Mouse (Mus musculus) heart, adult 2 months (tissue): Measurements from ENCODE around the gene Tspan2. TPM values are rescaled to one million over a fixed set of nuclear protein-coding genes. Genes with fewer than 3 reads are reported as not detected.
A peak's percentile ranks its signal among the peaks of the same experiment; 100 is the strongest.

Experiments
- DNase-seq, 2 experiments: peaks; one replicate each; pipeline ENCODE4 v3.0.0; 2021
- H3K27ac ChIP-seq: fragments of 200-600 bp; 2 replicates; pipeline ENCODE4 v1.8.1; 2022
- H3K27me3 ChIP-seq: fragments of 200-500 bp; 2 replicates; pipeline ENCODE4 v1.6.1; 2012; ENCODE audit warnings: mild to moderate bottlenecking, low read length, inconsistent platforms, mixed read lengths; ENCODE audit not compliant: control insufficient read depth, insufficient read depth
- H3K36me3 ChIP-seq: fragments of 200-500 bp; 2 replicates; pipeline ENCODE4 v1.6.1; 2012; ENCODE audit warnings: low read length, inconsistent platforms; ENCODE audit not compliant: control insufficient read depth, insufficient read depth
- H3K4me1 ChIP-seq: fragments of 200-500 bp; 2 replicates; pipeline ENCODE4 v1.6.1; 2011; ENCODE audit warnings: low read length; ENCODE audit not compliant: control insufficient read depth, insufficient read depth
- H3K4me3 ChIP-seq: fragments of 200-600 bp; 2 replicates; pipeline ENCODE4 v1.8.1; 2022
- H3K79me2 ChIP-seq: fragments of 200-500 bp; replicated peaks from 2 replicates; pipeline ENCODE4 v1.6.1; 2012; ENCODE audit warnings: mild to moderate bottlenecking, inconsistent platforms, low read length, moderate library complexity, mixed read lengths; ENCODE audit not compliant: control insufficient read depth, insufficient read depth
- H3K9ac ChIP-seq: fragments of 200-500 bp; 2 replicates; pipeline ENCODE4 v1.6.1; 2012; ENCODE audit warnings: low read depth, mild to moderate bottlenecking, control low read depth, inconsistent platforms, low read length, mixed read lengths
- CTCF ChIP-seq: fragments of 200-600 bp; IDR thresholded peaks from 2 replicates; pipeline ENCODE4 v1.8.1; 2022; ENCODE audit warnings: antibody characterized with exemption, mild to moderate bottlenecking, moderate library complexity
- EP300 ChIP-seq: fragments of 200-500 bp; IDR thresholded peaks from 2 replicates; pipeline ENCODE4 v1.6.1; 2011; ENCODE audit warnings: low read depth, low read length, control low read depth; ENCODE audit not compliant: insufficient read depth
- POLR2A ChIP-seq: fragments of 200-500 bp; IDR thresholded peaks from 2 replicates; pipeline ENCODE4 v1.6.1; 2011; ENCODE audit warnings: mild to moderate bottlenecking, low read depth, low read length, control low read depth; ENCODE audit not compliant: insufficient read depth
- WGBS: fragments of 180-500 bp; shearing (Covaris S2); methylation state at CpG from one replicate; pipeline ENCODE4 v1.1.7; 2018; 5-methylcytosine and 5-hydroxymethylcytosine counted together
- intact Hi-C: fragments of 180-260 bp; cut with DNase I; formaldehyde crosslinking; loops from one replicate; pipeline ENCODE4 v1.15.1; 2025
- polyA plus RNA-seq: library from polyadenylated mRNA; depleted of rRNA; stranded (reverse); fragments of >200 nt; gene quantifications from 2 replicates; pipeline ENCODE4 v1.2.3, GENCODE M21; 2012
- total RNA-seq, 2 experiments: library from RNA; stranded (reverse); gene quantifications; 2 replicates each; pipeline ENCODE4 v1.2.3; 2021

The Tspan2 gene
- total and polyA plus RNA-seq, 3 experiments, result 4.2 to 9.4 (median 8.4) TPM

GRCm38 (mm10) chr3:102729416-102729815 is 4.9 kb upstream of the Tspan2 start:
- Histone ChIP-seq H3K4me1 (peaks cover 8% of the 10 kb centered on the region), H3K4me3 (no peak overlapping the region), H3K27ac (no peak overlapping the region), H3K79me2 (no peaks in the 10 kb centered on the region), H3K9ac (no peak overlapping the region), H3K36me3 (0 out of 2 replicates have a peak, but pooled peaks cover 2% of the 10 kb centered on the region), H3K27me3 (no peaks in the 10 kb centered on the region)
- DNase-seq, result no peak
- no peak for TF ChIP-seq EP300
- no peak for TF ChIP-seq CTCF
- 43% methylated on average over 5 of the region's 5 CpGs for WGBS
- intact Hi-C loops, result no loop called here

GRCm38 (mm10) chr3:102731112-102731511 is 3.2 kb upstream of the Tspan2 start:
- 79% methylated on average over 3 of the region's 3 CpGs for WGBS
- intact Hi-C loops, result loop anchor here (10.0 kb wide), 1 partner anchor 264 kb away; the partner anchor contains the start of gene Sike1
- no peaks in the 10 kb centered on the region for H3K36me3 ChIP-seq

GRCm38 (mm10) chr3:102732619-102733018 is 1.7 kb upstream of the Tspan2 start:
- 66% methylated on average over 4 of the region's 4 CpGs for WGBS
- intact Hi-C loops, result loop anchor here (10.0 kb wide), 1 partner anchor 262 kb away; the partner anchor contains the start of gene Sike1
- no peak overlapping the region for H3K4me3 ChIP-seq

More at GRCm38 (mm10) chr3:102731112-102731511, 3.2 kb upstream of the Tspan2 start:
- DNase-seq, result no peak
- H3K4me1 ChIP-seq, result peaks cover 6% of the 10 kb centered on the region
- no peak for TF ChIP-seq CTCF
- TF ChIP-seq EP300, result no peak
- no peak for TF ChIP-seq POLR2A
- H3K27me3 ChIP-seq, result no peaks in the 10 kb centered on the region
- H3K79me2 ChIP-seq, result no peaks in the 10 kb centered on the region
- H3K9ac ChIP-seq, result no peak overlapping the region
- H3K27ac ChIP-seq, result no peak overlapping the region
- H3K4me3 ChIP-seq, result no peak overlapping the region

GRCm38 (mm10) chr3:102733050-102733449 is 1.3 kb upstream of the Tspan2 start:
- Histone ChIP-seq H3K4me1 (peaks cover 13% of the 10 kb centered on the region), H3K9ac (no peak overlapping the region), H3K27me3 (no peaks in the 10 kb centered on the region), H3K27ac (no peak overlapping the region), H3K79me2 (no peaks in the 10 kb centered on the region), H3K36me3 (peaks cover 2% of the 10 kb centered on the region; the same call in 1 of the 2 replicates), H3K4me3 (no peak overlapping the region)
- TF ChIP-seq POLR2A (no peak), CTCF (no peak), EP300 (no peak)
- no peak for DNase-seq
- intact Hi-C loops, result loop anchor here (10.0 kb wide), 1 partner anchor 262 kb away; the partner anchor contains the start of gene Sike1
- 93% methylated on average over 3 of the region's 3 CpGs for WGBS

More at GRCm38 (mm10) chr3:102732619-102733018, 1.7 kb upstream of the Tspan2 start:
- TF ChIP-seq EP300 (no peak), CTCF (no peak), POLR2A (no peak)
- Histone ChIP-seq H3K79me2 (no peaks in the 10 kb centered on the region), H3K4me1 (peaks cover 11% of the 10 kb centered on the region), H3K27ac (no peak overlapping the region), H3K36me3 (peaks cover 2% of the 10 kb centered on the region; the same call in 1 of the 2 replicates), H3K9ac (no peak overlapping the region), H3K27me3 (no peaks in the 10 kb centered on the region)
- no peak for DNase-seq

GRCm38 (mm10) chr3:102733936-102734312 is 405 bp upstream of the Tspan2 start:
- peaks cover 2% of the 10 kb centered on the region; the same call in 1 of the 2 replicates for H3K36me3 ChIP-seq
- TF ChIP-seq POLR2A, result no peak
- no peak for TF ChIP-seq CTCF
- TF ChIP-seq EP300, result no peak
- no peak for DNase-seq
- H3K27me3 ChIP-seq, result no peaks in the 10 kb centered on the region
- H3K27ac ChIP-seq, result peak overlapping the region; percentile 77
- H3K4me3 ChIP-seq, result peak overlapping the region; percentile 72
- WGBS, result 36% methylated on average over 6 of the region's 6 CpGs
- H3K79me2 ChIP-seq, result no peaks in the 10 kb centered on the region
- intact Hi-C loops, result loop anchor here (10.0 kb wide), 1 partner anchor 261 kb away; the partner anchor contains the start of gene Sike1
- H3K4me1 ChIP-seq, result peaks cover 20% of the 10 kb centered on the region
- H3K9ac ChIP-seq, result peak overlapping the region; percentile 86

GRCm38 (mm10) chr3:102735031-102735558 is 766 bp downstream of the Tspan2 start:
- H3K27me3 ChIP-seq, result no peaks in the 10 kb centered on the region
- peak overlapping the region; percentile 79 for H3K9ac ChIP-seq
- H3K4me1 ChIP-seq, result peaks cover 23% of the 10 kb centered on the region
- WGBS, result 3% methylated on average over 33 of the region's 33 CpGs
- intact Hi-C loops, result loop anchor here (10.0 kb wide), 1 partner anchor 260 kb away; the partner anchor contains the start of gene Sike1
- peak overlapping the region; percentile 77 for H3K27ac ChIP-seq
- H3K79me2 ChIP-seq, result no peaks in the 10 kb centered on the region
- peak; percentile 29; the same call in 1 of the 2 replicates for TF ChIP-seq CTCF
- TF ChIP-seq POLR2A, result no peak
- H3K36me3 ChIP-seq, result peaks cover 2% of the 10 kb centered on the region; the same call in 1 of the 2 replicates
- peak; percentile 61 to 67 for DNase-seq
- H3K4me3 ChIP-seq, result peak overlapping the region; percentile 72
